Mouse (Mus musculus) frontal cortex, postnatal 10 days (tissue): ENCODE measurements around the gene Entpd5.

Experiments used
- DNase-seq, 2 experiments: peaks; one replicate each; pipeline ENCODE4 v3.0.0; 2022; ENCODE audit warnings: low spot score in 2 of 2, mixed read lengths in 1 of 2

Entpd5 gene

GRCm38 (mm10) chr12:84408819-84409507 is at the start of gene Entpd5, which contains the start of gene Bbof1:
Gene Entpd5 (minus strand): TSS chr12:84409029.
Gene Bbof1 (plus strand): TSS chr12:84409071.
- peak; percentile 78 to 88 for DNase-seq

- no peak for DNase-seq
Measured at GRCm38 (mm10) chr12:84456911-84457310, 48.1 kb upstream of the Entpd5 start.

- peak in 1 of 2 experiments; percentile 10 for DNase-seq
Measured at GRCm38 (mm10) chr12:84451801-84452200, 43.0 kb upstream of the Entpd5 start.

- peak; percentile 97 to 99 for DNase-seq
Measured at GRCm38 (mm10) chr12:84450718-84451646, 42.2 kb upstream of the Entpd5 start, which contains the start of the genes Aldh6a1 and Lin52. Gene Aldh6a1 (minus strand): TSS chr12:84451004. Gene Lin52 (plus strand): TSS chr12:84451422.

- DNase-seq, result no peak
Measured at GRCm38 (mm10) chr12:84450351-84450717, 41.5 kb upstream of the Entpd5 start.

- DNase-seq, result no peak
Measured at GRCm38 (mm10) chr12:84449887-84450286, 41.1 kb upstream of the Entpd5 start.

GRCm38 (mm10) chr12:84448181-84448580 is 39.4 kb upstream of the Entpd5 start:
- DNase-seq, result no peak

- DNase-seq, result no peak
Measured at GRCm38 (mm10) chr12:84447386-84447785, 38.6 kb upstream of the Entpd5 start.

- DNase-seq, result no peak
Measured at GRCm38 (mm10) chr12:84442526-84442925, 33.7 kb upstream of the Entpd5 start.

- DNase-seq, result no peak
Measured at GRCm38 (mm10) chr12:84438697-84439096, 29.9 kb upstream of the Entpd5 start.

- DNase-seq, result no peak
Measured at GRCm38 (mm10) chr12:84429825-84430224, 21.0 kb upstream of the Entpd5 start.

GRCm38 (mm10) chr12:84423990-84424389 is 15.2 kb upstream of the Entpd5 start:
- DNase-seq, result no peak

- DNase-seq, result no peak
Measured at GRCm38 (mm10) chr12:84417605-84417922, 8.7 kb upstream of the Entpd5 start.

GRCm38 (mm10) chr12:84416834-84417604 is 8.2 kb upstream of the Entpd5 start, which contains the start of gene Rnf113a2:
Gene Rnf113a2 (plus strand): TSS chr12:84417196.
- peak; percentile 79 to 81 for DNase-seq

GRCm38 (mm10) chr12:84407874-84408818 is 683 bp downstream of the Entpd5 start:
- peak in 1 of 2 experiments; percentile 20 for DNase-seq

GRCm38 (mm10) chr12:84407259-84407658 is 1.6 kb downstream of the Entpd5 start:
- DNase-seq, result no peak

- DNase-seq, result no peak
Measured at GRCm38 (mm10) chr12:84404541-84404940, 4.3 kb downstream of the Entpd5 start.

- DNase-seq, result no peak
Measured at GRCm38 (mm10) chr12:84402923-84403322, 5.9 kb downstream of the Entpd5 start.

GRCm38 (mm10) chr12:84400653-84401052 is 8.2 kb downstream of the Entpd5 start:
- DNase-seq, result no peak

GRCm38 (mm10) chr12:84400068-84400467 is 8.8 kb downstream of the Entpd5 start:
- no peak for DNase-seq

- DNase-seq, result no peak
Measured at GRCm38 (mm10) chr12:84399663-84400062, 9.2 kb downstream of the Entpd5 start.
